Mouse (Mus musculus): ENCODE results near the gene Myo15b. TPM values are rescaled to one million over a fixed set of nuclear protein-coding genes. Genes with fewer than 3 reads are reported as not detected.
A peak's percentile ranks its signal among the peaks of the same experiment; 100 is the strongest.

The Myo15b gene
- polyA plus RNA-seq, 2 experiments = 0.29 to 0.42 TPM

- Histone ChIP-seq H3K9ac (replicated peaks) (peak overlapping the region; percentile 90), H3K4me2 (ENCODE audit: low read depth) (peak overlapping the region; percentile 95), H3K9me3 (ENCODE audit: control insufficient read depth, low read length) (no peaks in the 10 kb centered on the region), H3K27ac (peak overlapping the region; percentile 100), H3K4me1 (replicated peaks; ENCODE audit: control insufficient read depth in 2 of 2, insufficient read depth in 2 of 2, low read length in 1 of 2) (peaks cover 59 to 67% of the 10 kb centered on the region in 2 experiments), H3K4me3 (ENCODE audit: insufficient read depth in 1 of 2, low read depth in 2 of 2, low read length in 2 of 2) (peak overlapping the region; percentile 49 to 70), H3K36me3 (replicated peaks; ENCODE audit: control insufficient read depth, insufficient read depth, low read depth) (peaks cover 49% of the 10 kb centered on the region), H3K27me3 (ENCODE audit: control insufficient read depth, insufficient read depth, low read length) (no peaks in the 10 kb centered on the region)
- DNase-seq (ENCODE audit: low read depth in 3 of 3, low spot score in 3 of 3) (peak; percentile 80 to 91 (median 84)), ATAC-seq (ENCODE audit: insufficient read depth) (peak; percentile 84)
- WGBS (ENCODE audit: insufficient replicate concordance) = 6% methylated on average over 11 of the region's 11 CpGs
- TF ChIP-seq EP300 (IDR thresholded peaks at IDR 0.05; ENCODE audit: low read depth) (peak; percentile 74), CTCF (IDR thresholded peaks at IDR 0.05; ENCODE audit: low read depth) (no peak)
Measured at GRCm38 (mm10) chr11:115903384-115904230, 45.4 kb downstream of the Myo15b start.

- no peaks in the 10 kb centered on the region for H3K9me3 ChIP-seq (ENCODE audit: control insufficient read depth, low read length)
- TF ChIP-seq CTCF (IDR thresholded peaks at IDR 0.05; ENCODE audit: low read depth) = no peak
- peak overlapping the region; percentile 100 for H3K27ac ChIP-seq
- no peak for ATAC-seq (ENCODE audit: insufficient read depth)
- H3K36me3 ChIP-seq (replicated peaks; ENCODE audit: control insufficient read depth, insufficient read depth, low read depth) = peaks cover 49% of the 10 kb centered on the region
- peaks cover 53 to 67% of the 10 kb centered on the region in 2 experiments for H3K4me1 ChIP-seq (replicated peaks; ENCODE audit: control insufficient read depth in 2 of 2, insufficient read depth in 2 of 2, low read length in 1 of 2)
- H3K27me3 ChIP-seq (ENCODE audit: control insufficient read depth, insufficient read depth, low read length) = no peaks in the 10 kb centered on the region
- peak overlapping the region; percentile 71 for H3K9ac ChIP-seq (replicated peaks)
- peak in 1 of 3 experiments; percentile 43 for DNase-seq (ENCODE audit: low read depth in 3 of 3, low spot score in 3 of 3)
- H3K4me2 ChIP-seq (ENCODE audit: low read depth) = peak overlapping the region; percentile 95
- peak overlapping the region in 1 of 2 experiments; percentile 38; a peak in 2 of 4 replicates for H3K4me3 ChIP-seq (ENCODE audit: insufficient read depth in 1 of 2, low read depth in 2 of 2, low read length in 2 of 2)
- 36% methylated on average over 8 of the region's 8 CpGs for WGBS (ENCODE audit: insufficient replicate concordance)
Measured at GRCm38 (mm10) chr11:115904231-115904955, 46.2 kb downstream of the Myo15b start.

GRCm38 (mm10) chr11:115904956-115905790 is 47.0 kb downstream of the Myo15b start:
- Histone ChIP-seq H3K4me3 (ENCODE audit: insufficient read depth in 1 of 2, low read depth in 2 of 2, low read length in 2 of 2) (no peak overlapping the region), H3K27ac (peak overlapping the region; percentile 100), H3K27me3 (ENCODE audit: control insufficient read depth, insufficient read depth, low read length) (no peaks in the 10 kb centered on the region), H3K36me3 (replicated peaks; ENCODE audit: control insufficient read depth, insufficient read depth, low read depth) (peaks cover 49% of the 10 kb centered on the region), H3K9ac (replicated peaks) (peak overlapping the region; percentile 71), H3K9me3 (ENCODE audit: control insufficient read depth, low read length) (no peaks in the 10 kb centered on the region), H3K4me1 (replicated peaks; ENCODE audit: control insufficient read depth in 2 of 2, insufficient read depth in 2 of 2, low read length in 1 of 2) (peaks cover 53 to 66% of the 10 kb centered on the region in 2 experiments), H3K4me2 (ENCODE audit: low read depth) (peak overlapping the region; percentile 95)
- TF ChIP-seq EP300 (IDR thresholded peaks at IDR 0.05; ENCODE audit: low read depth) (no peak), CTCF (IDR thresholded peaks at IDR 0.05; ENCODE audit: low read depth) (no peak; the same call in 1 of the 2 replicates)
- ATAC-seq (ENCODE audit: insufficient read depth) (no peak), DNase-seq (ENCODE audit: low read depth in 3 of 3, low spot score in 3 of 3) (no peak)
- 77% methylated on average over 16 of the region's 16 CpGs for WGBS (ENCODE audit: insufficient replicate concordance)

DNA sequence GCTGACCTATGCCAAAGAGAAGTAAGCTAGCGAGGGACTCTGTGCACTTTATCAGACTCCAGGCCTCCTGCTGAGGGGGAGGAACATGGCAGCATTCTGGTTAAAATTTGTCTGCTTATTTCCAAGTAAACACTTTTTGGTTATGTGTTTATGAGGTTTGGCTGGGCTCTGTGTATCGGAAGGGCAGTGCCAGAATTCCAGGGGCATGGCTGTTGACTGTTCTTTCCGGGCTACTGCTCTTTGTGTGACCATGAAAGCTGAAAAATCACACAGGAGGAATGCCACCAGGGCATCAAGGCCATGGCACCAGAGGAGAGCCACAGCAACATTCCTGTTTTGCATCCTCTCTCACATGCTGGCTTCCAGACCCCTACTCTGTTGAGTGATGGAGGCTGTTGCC is 47.9 kb downstream of the Myo15b start:
- Histone ChIP-seq H3K27ac (peak overlapping the region; percentile 100), H3K9ac (replicated peaks) (no peak overlapping the region; the same call in 1 of the 2 replicates), H3K36me3 (replicated peaks; ENCODE audit: control insufficient read depth, insufficient read depth, low read depth) (peaks cover 49% of the 10 kb centered on the region), H3K4me2 (ENCODE audit: low read depth) (no peak overlapping the region), H3K4me1 (replicated peaks; ENCODE audit: control insufficient read depth in 2 of 2, insufficient read depth in 2 of 2, low read length in 1 of 2) (peaks cover 62 to 73% of the 10 kb centered on the region in 2 experiments), H3K9me3 (ENCODE audit: control insufficient read depth, low read length) (no peaks in the 10 kb centered on the region), H3K27me3 (ENCODE audit: control insufficient read depth, insufficient read depth, low read length) (no peaks in the 10 kb centered on the region), H3K4me3 (ENCODE audit: insufficient read depth in 1 of 2, low read depth in 2 of 2, low read length in 2 of 2) (no peak overlapping the region)
- no peak for DNase-seq (ENCODE audit: low read depth in 3 of 3, low spot score in 3 of 3)
- ATAC-seq (ENCODE audit: insufficient read depth) = no peak
- TF ChIP-seq EP300 (IDR thresholded peaks at IDR 0.05; ENCODE audit: low read depth) (no peak), CTCF (IDR thresholded peaks at IDR 0.05; ENCODE audit: low read depth) (no peak)
- WGBS (ENCODE audit: insufficient replicate concordance) = 75% methylated on average over 3 of the region's 3 CpGs

Data from liver, embryonic 14.5 days (tissue).